Mouse (Mus musculus): ENCODE data around the gene C530008M17Rik. TPM values are rescaled to one million over a fixed set of nuclear protein-coding genes. Genes with fewer than 3 reads are reported as not detected.

Gene C530008M17Rik
- total and polyA plus RNA-seq, 2 experiments from 2014 or later, result 52.5 to 55.3 TPM

- 12% methylated on average over 2 of the region's 2 CpGs for WGBS
- no peak for TF ChIP-seq CTCF (IDR thresholded peaks at IDR 0.05; ENCODE audit: low read depth)
- Histone ChIP-seq H3K9me3 (ENCODE audit: low read length) (no peaks in the 10 kb centered on the region), H3K4me1 (ENCODE audit: insufficient read depth, low read length) (0 out of 2 replicates have a peak, but pooled peaks cover 9% of the 10 kb centered on the region), H3K27ac (no peak overlapping the region), H3K4me2 (ENCODE audit: low read depth, low read length) (no peak overlapping the region), H3K9ac (replicated peaks; ENCODE audit: low read length) (no peak overlapping the region), H3K4me3 (ENCODE audit: low read length) (no peak overlapping the region), H3K27me3 (ENCODE audit: insufficient read depth, low read length) (no peaks in the 10 kb centered on the region), H3K36me3 (ENCODE audit: insufficient read depth, low read length) (no peaks in the 10 kb centered on the region)
- DNase-seq (ENCODE audit: low spot score) (no peak), ATAC-seq (no peak)
Measured at GRCm38 (mm10) chr5:76698187-76698586, 41.9 kb downstream of the C530008M17Rik start.

GRCm38 (mm10) chr5:76701127-76701853 is 45.0 kb downstream of the C530008M17Rik start:
- no peak for DNase-seq (ENCODE audit: low spot score)
- 0 out of 2 replicates have a peak, but pooled peaks cover 9% of the 10 kb centered on the region for H3K4me1 ChIP-seq (ENCODE audit: insufficient read depth, low read length)
- 78% methylated on average over 13 of the region's 13 CpGs for WGBS
- H3K9me3 ChIP-seq (ENCODE audit: low read length), result no peaks in the 10 kb centered on the region
- no peak overlapping the region for H3K9ac ChIP-seq (replicated peaks; ENCODE audit: low read length)
- H3K27ac ChIP-seq, result 0 out of 2 replicates have a peak overlapping the region, but pooled peaks have one; percentile 8
- H3K4me3 ChIP-seq (ENCODE audit: low read length), result no peak overlapping the region
- no peaks in the 10 kb centered on the region for H3K36me3 ChIP-seq (ENCODE audit: insufficient read depth, low read length)
- no peaks in the 10 kb centered on the region for H3K27me3 ChIP-seq (ENCODE audit: insufficient read depth, low read length)
- no peak for ATAC-seq
- TF ChIP-seq CTCF (IDR thresholded peaks at IDR 0.05; ENCODE audit: low read depth), result no peak
- H3K4me2 ChIP-seq (ENCODE audit: low read depth, low read length), result no peak overlapping the region

GRCm38 (mm10) chr5:76702104-76702503 is 45.8 kb downstream of the C530008M17Rik start:
- Histone ChIP-seq H3K9me3 (ENCODE audit: low read length) (no peaks in the 10 kb centered on the region), H3K36me3 (ENCODE audit: insufficient read depth, low read length) (no peaks in the 10 kb centered on the region), H3K4me1 (ENCODE audit: insufficient read depth, low read length) (0 out of 2 replicates have a peak, but pooled peaks cover 9% of the 10 kb centered on the region), H3K27me3 (ENCODE audit: insufficient read depth, low read length) (no peaks in the 10 kb centered on the region), H3K9ac (replicated peaks; ENCODE audit: low read length) (no peak overlapping the region), H3K4me3 (ENCODE audit: low read length) (no peak overlapping the region), H3K4me2 (ENCODE audit: low read depth, low read length) (peak overlapping the region; percentile 13; the same call in 1 of the 2 replicates), H3K27ac (peak overlapping the region; percentile 8; the same call in 1 of the 2 replicates)
- TF ChIP-seq CTCF (IDR thresholded peaks at IDR 0.05; ENCODE audit: low read depth), result no peak
- peak; percentile 41 for DNase-seq (ENCODE audit: low spot score)
- ATAC-seq, result peak; percentile 22; the same call in 1 of the 2 replicates
- WGBS, result 28% methylated on average over 9 of the region's 9 CpGs

GRCm38 (mm10) chr5:76702646-76703045 is 46.3 kb downstream of the C530008M17Rik start:
- Histone ChIP-seq H3K27me3 (ENCODE audit: insufficient read depth, low read length) (no peaks in the 10 kb centered on the region), H3K4me1 (ENCODE audit: insufficient read depth, low read length) (0 out of 2 replicates have a peak, but pooled peaks cover 9% of the 10 kb centered on the region), H3K9me3 (ENCODE audit: low read length) (no peaks in the 10 kb centered on the region), H3K4me2 (ENCODE audit: low read depth, low read length) (peak overlapping the region; percentile 13), H3K27ac (no peak overlapping the region), H3K9ac (replicated peaks; ENCODE audit: low read length) (no peak overlapping the region), H3K4me3 (ENCODE audit: low read length) (no peak overlapping the region), H3K36me3 (ENCODE audit: insufficient read depth, low read length) (no peaks in the 10 kb centered on the region)
- no peak for DNase-seq (ENCODE audit: low spot score)
- 17% methylated on average over 12 of the region's 12 CpGs for WGBS
- no peak for ATAC-seq
- no peak for TF ChIP-seq CTCF (IDR thresholded peaks at IDR 0.05; ENCODE audit: low read depth)

- Histone ChIP-seq H3K36me3 (ENCODE audit: insufficient read depth, low read length) (no peaks in the 10 kb centered on the region), H3K27me3 (ENCODE audit: insufficient read depth, low read length) (no peaks in the 10 kb centered on the region), H3K4me1 (ENCODE audit: insufficient read depth, low read length) (0 out of 2 replicates have a peak, but pooled peaks cover 9% of the 10 kb centered on the region), H3K9ac (replicated peaks; ENCODE audit: low read length) (no peak overlapping the region), H3K27ac (no peak overlapping the region; the same call in 1 of the 2 replicates), H3K4me2 (ENCODE audit: low read depth, low read length) (no peak overlapping the region), H3K4me3 (ENCODE audit: low read length) (no peak overlapping the region), H3K9me3 (ENCODE audit: low read length) (no peaks in the 10 kb centered on the region)
- no peak for TF ChIP-seq CTCF (IDR thresholded peaks at IDR 0.05; ENCODE audit: low read depth)
- DNase-seq (ENCODE audit: low spot score) (no peak), ATAC-seq (no peak)
- WGBS, result 64% methylated on average over 11 of the region's 11 CpGs
Measured at GRCm38 (mm10) chr5:76705307-76706173, 49.2 kb downstream of the C530008M17Rik start.

- no peaks in the 10 kb centered on the region for H3K36me3 ChIP-seq (ENCODE audit: insufficient read depth, low read length)
- no peak for ATAC-seq
- no peak overlapping the region for H3K4me3 ChIP-seq (ENCODE audit: low read length)
- H3K27me3 ChIP-seq (ENCODE audit: insufficient read depth, low read length), result no peaks in the 10 kb centered on the region
- H3K27ac ChIP-seq, result no peak overlapping the region
- H3K4me1 ChIP-seq (ENCODE audit: insufficient read depth, low read length), result peaks cover 6% of the 10 kb centered on the region; the same call in 1 of the 2 replicates
- no peak overlapping the region for H3K4me2 ChIP-seq (ENCODE audit: low read depth, low read length)
- WGBS, result 92% methylated on average over 3 of the region's 3 CpGs
- TF ChIP-seq CTCF (IDR thresholded peaks at IDR 0.05; ENCODE audit: low read depth), result no peak
- DNase-seq (ENCODE audit: low spot score), result no peak
- no peaks in the 10 kb centered on the region for H3K9me3 ChIP-seq (ENCODE audit: low read length)
- no peak overlapping the region for H3K9ac ChIP-seq (replicated peaks; ENCODE audit: low read length)
Measured at GRCm38 (mm10) chr5:76707072-76707471, 50.8 kb downstream of the C530008M17Rik start.

All from hindbrain, postnatal 0 days (tissue).